Mouse (Mus musculus) ES-Bruce4 (cell line): ENCODE results near the gene Tsc22d2. TPM values are rescaled to one million over a fixed set of nuclear protein-coding genes. Genes with fewer than 3 reads are reported as not detected.

Experiments used
- H3K27ac ChIP-seq: 2 replicates; pipeline ENCODE4 v1.5.1; 2012; ENCODE audit warnings: low read length, inconsistent platforms; ENCODE audit not compliant: insufficient read depth
- H3K27me3 ChIP-seq: 2 replicates; pipeline ENCODE4 v1.6.1; 2012; ENCODE audit warnings: mild to moderate bottlenecking, low read length, inconsistent platforms; ENCODE audit not compliant: control insufficient read depth, poor library complexity, insufficient read depth, severe bottlenecking
- H3K36me3 ChIP-seq: 2 replicates; pipeline ENCODE4 v1.6.1; 2012; ENCODE audit warnings: inconsistent platforms, mild to moderate bottlenecking, low read length, moderate library complexity; ENCODE audit not compliant: control insufficient read depth, poor library complexity, insufficient read depth, severe bottlenecking
- H3K4me1 ChIP-seq: one replicate; pipeline ENCODE4 v1.8.1; 2011; ENCODE audit warnings: low read length; ENCODE audit not compliant: control insufficient read depth, insufficient read depth
- H3K4me3 ChIP-seq: 2 replicates; pipeline ENCODE4 v1.5.1; 2011; ENCODE audit warnings: low read depth, mild to moderate bottlenecking, low read length
- H3K9ac ChIP-seq: 2 replicates; pipeline ENCODE4 v1.6.1; 2012; ENCODE audit warnings: low read depth, mild to moderate bottlenecking, inconsistent platforms; ENCODE audit not compliant: poor library complexity, severe bottlenecking
- H3K9me3 ChIP-seq: replicated peaks from 2 replicates; pipeline ENCODE4 v1.6.1; 2012; ENCODE audit warnings: mild to moderate bottlenecking, low read length, inconsistent platforms; ENCODE audit not compliant: control insufficient read depth, poor library complexity, insufficient read depth, severe bottlenecking
- CTCF ChIP-seq: IDR thresholded peaks from one replicate; pipeline ENCODE4 v1.8.1; 2011; ENCODE audit warnings: low read depth, low read length
- EP300 ChIP-seq: IDR thresholded peaks from 2 replicates; pipeline ENCODE4 v1.6.1; 2011; ENCODE audit warnings: low read depth, low read length; ENCODE audit not compliant: insufficient read depth
- POLR2A ChIP-seq: IDR thresholded peaks from one replicate; pipeline ENCODE4 v1.8.1; 2011; ENCODE audit warnings: low read length; ENCODE audit not compliant: insufficient read depth
- polyA plus RNA-seq: library from polyadenylated mRNA; stranded (reverse); fragments of >200 nt; gene quantifications from 2 replicates; pipeline ENCODE4 v1.2.4, GENCODE M21; 2011; ENCODE audit warnings: low read depth; ENCODE audit not compliant: missing spikeins, insufficient read depth, insufficient read length

Gene Tsc22d2
- polyA plus RNA-seq, 1 experiment, result 29.6 TPM

DNA sequence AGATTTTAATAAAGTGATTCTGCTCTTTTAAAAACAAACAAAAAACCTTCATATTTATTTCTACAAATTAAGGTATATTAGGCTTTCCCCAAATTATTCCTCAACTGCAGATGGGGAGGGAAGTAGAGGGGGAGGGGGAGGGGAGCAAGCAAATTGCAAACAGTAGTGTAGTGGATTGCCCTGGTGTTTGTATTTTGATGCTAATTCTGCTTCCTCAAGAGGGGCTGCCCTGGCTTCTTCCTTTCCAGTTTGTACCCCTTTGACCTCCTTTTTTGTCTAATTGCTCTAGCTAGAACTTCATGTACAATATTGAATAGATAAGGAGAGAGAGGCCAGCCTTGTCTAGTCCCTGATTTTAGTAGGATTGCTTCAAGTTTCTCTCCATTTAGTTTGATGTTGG is 90.2 kb downstream of the Tsc22d2 start:
- Histone ChIP-seq H3K9me3 (no peaks in the 10 kb centered on the region), H3K36me3 (no peaks in the 10 kb centered on the region), H3K9ac (no peak overlapping the region), H3K27ac (no peak overlapping the region), H3K4me1 (no peaks in the 10 kb centered on the region), H3K4me3 (no peak overlapping the region), H3K27me3 (no peaks in the 10 kb centered on the region)
- TF ChIP-seq EP300, result no peak
- TF ChIP-seq POLR2A, result no peak
- TF ChIP-seq CTCF, result no peak

GRCm38 (mm10) chr3:58508020-58508750 is 93.7 kb downstream of the Tsc22d2 start:
- no peak for TF ChIP-seq CTCF
- TF ChIP-seq EP300, result no peak
- TF ChIP-seq POLR2A, result no peak

GRCm38 (mm10) chr3:58511581-58511980 is 97.1 kb downstream of the Tsc22d2 start:
- H3K4me1 ChIP-seq, result no peaks in the 10 kb centered on the region
- peak; percentile 62 for TF ChIP-seq CTCF
- TF ChIP-seq EP300, result no peak
- H3K27ac ChIP-seq, result no peak overlapping the region
- no peak overlapping the region for H3K9ac ChIP-seq
- H3K9me3 ChIP-seq, result no peaks in the 10 kb centered on the region
- H3K4me3 ChIP-seq, result no peak overlapping the region
- H3K36me3 ChIP-seq, result no peaks in the 10 kb centered on the region
- H3K27me3 ChIP-seq, result no peaks in the 10 kb centered on the region

More at GRCm38 (mm10) chr3:58508020-58508750, 93.7 kb downstream of the Tsc22d2 start:
- no peak overlapping the region for H3K27ac ChIP-seq
- no peaks in the 10 kb centered on the region for H3K27me3 ChIP-seq
- no peak overlapping the region for H3K9ac ChIP-seq
- H3K4me3 ChIP-seq, result no peak overlapping the region
- H3K36me3 ChIP-seq, result no peaks in the 10 kb centered on the region
- H3K9me3 ChIP-seq, result no peaks in the 10 kb centered on the region
- H3K4me1 ChIP-seq, result no peaks in the 10 kb centered on the region

GRCm38 (mm10) chr3:58512740-58513139 is 98.2 kb downstream of the Tsc22d2 start:
- Histone ChIP-seq H3K9ac (no peak overlapping the region), H3K9me3 (no peaks in the 10 kb centered on the region), H3K27ac (no peak overlapping the region), H3K4me3 (no peak overlapping the region), H3K36me3 (no peaks in the 10 kb centered on the region), H3K4me1 (no peaks in the 10 kb centered on the region), H3K27me3 (no peaks in the 10 kb centered on the region)
- TF ChIP-seq CTCF (no peak), POLR2A (no peak), EP300 (no peak)

DNA sequence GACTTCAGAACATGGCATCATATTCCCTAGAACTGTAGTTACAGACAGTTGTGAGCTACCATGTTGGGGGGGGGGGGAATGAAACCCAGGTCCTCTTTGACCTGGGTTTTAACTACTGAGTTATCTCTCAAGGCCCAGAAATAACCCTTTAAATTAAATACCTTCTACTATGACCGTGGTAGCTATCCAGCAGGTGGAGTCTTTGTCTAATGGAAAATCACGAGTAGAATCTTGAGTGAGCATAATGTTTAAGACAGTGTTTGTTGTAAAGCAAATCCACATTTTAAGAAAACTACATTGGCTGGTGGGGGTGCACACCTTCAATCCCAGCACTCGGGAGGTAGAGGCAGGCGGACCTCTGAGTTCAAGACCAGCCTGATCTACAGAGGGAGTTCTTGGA is 99.0 kb downstream of the Tsc22d2 start:
- no peaks in the 10 kb centered on the region for H3K27me3 ChIP-seq
- H3K9me3 ChIP-seq, result no peaks in the 10 kb centered on the region
- no peaks in the 10 kb centered on the region for H3K4me1 ChIP-seq
- TF ChIP-seq CTCF, result no peak
- TF ChIP-seq POLR2A, result no peak
- TF ChIP-seq EP300, result no peak
- no peaks in the 10 kb centered on the region for H3K36me3 ChIP-seq
- H3K4me3 ChIP-seq, result no peak overlapping the region
- no peak overlapping the region for H3K27ac ChIP-seq
- H3K9ac ChIP-seq, result no peak overlapping the region

DNA sequence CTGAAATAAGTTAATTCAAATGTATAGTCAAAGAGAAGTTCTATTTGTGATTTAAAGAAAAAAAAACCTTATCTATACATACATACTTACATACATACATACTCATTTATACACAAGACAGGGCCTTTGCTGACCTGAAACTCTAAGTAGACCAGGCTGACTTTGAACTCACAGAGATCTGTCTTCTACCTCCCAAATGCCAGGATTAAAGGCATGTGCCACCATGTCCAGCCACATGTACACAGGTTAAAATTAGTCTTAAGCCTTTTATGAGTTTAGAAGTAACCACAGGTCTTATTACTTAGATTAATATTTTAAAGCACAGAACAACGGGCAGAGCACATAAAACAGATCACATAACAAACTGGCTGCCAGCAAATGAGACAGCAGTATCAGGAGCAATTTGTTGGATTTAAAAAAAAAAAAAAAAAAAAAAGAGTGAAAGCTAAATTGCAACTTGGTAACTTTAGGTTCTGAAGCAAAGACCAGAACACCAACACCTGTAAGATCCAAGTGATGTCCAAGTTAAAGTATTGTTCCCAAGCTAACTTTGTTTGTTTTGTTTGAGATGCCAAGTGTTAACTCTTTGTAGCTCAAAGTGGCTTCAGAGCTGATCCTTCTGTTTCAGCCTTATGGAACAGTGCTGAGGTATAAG is 101.6 kb downstream of the Tsc22d2 start:
- no peak for TF ChIP-seq CTCF
- no peak for TF ChIP-seq POLR2A
- no peak for TF ChIP-seq EP300
- H3K27me3 ChIP-seq, result no peaks in the 10 kb centered on the region
- peaks cover 1% of the 10 kb centered on the region; the same call in 1 of the 2 replicates for H3K36me3 ChIP-seq
- H3K4me3 ChIP-seq, result no peak overlapping the region
- H3K9me3 ChIP-seq, result no peaks in the 10 kb centered on the region
- no peak overlapping the region for H3K27ac ChIP-seq
- H3K4me1 ChIP-seq, result no peaks in the 10 kb centered on the region
- H3K9ac ChIP-seq, result no peak overlapping the region

Other genes starting within 250 kb of the Tsc22d2 start
- gene Eif2a, start 111.1 kb downstream of the Tsc22d2 start, polyA plus RNA-seq, result 184 and 196 TPM in 2 replicates
- gene Serp1, start 111.2 kb downstream of the Tsc22d2 start, polyA plus RNA-seq, result 47.4 and 48.0 TPM in 2 replicates
- gene Selenot, start 161.9 kb downstream of the Tsc22d2 start, polyA plus RNA-seq, result 121 and 134 TPM in 2 replicates
- gene Erich6, start 222.5 kb downstream of the Tsc22d2 start, polyA plus RNA-seq, result not detected in 2 replicates